Mouse (Mus musculus) C2C12 (cell line): Measurements from ENCODE around the gene Tex2. TPM values are rescaled to one million over a fixed set of nuclear protein-coding genes. Genes with fewer than 3 reads are reported as not detected.

Source experiments
- H3K27me3 ChIP-seq: one replicate; pipeline ENCODE4 v1.6.1; 2011; ENCODE audit not compliant: control insufficient read depth, insufficient read depth, insufficient read length
- H3K36me3 ChIP-seq: one replicate; pipeline ENCODE4 v1.6.1; 2011; ENCODE audit not compliant: control insufficient read depth, insufficient read depth
- H3K4me3 ChIP-seq: one replicate; pipeline ENCODE4 v1.5.1; 2011; ENCODE audit warnings: mild to moderate bottlenecking, control low read depth; ENCODE audit not compliant: poor library complexity, insufficient read depth, severe bottlenecking
- H3K79me2 ChIP-seq: one replicate; pipeline ENCODE4 v1.6.1; 2011; ENCODE audit not compliant: control insufficient read depth, insufficient read depth
- H3K79me3 ChIP-seq: one replicate; pipeline ENCODE4 v1.6.1; 2011; ENCODE audit warnings: low read depth, control low read depth
- H3ac ChIP-seq: one replicate; pipeline ENCODE3; 2011; ENCODE audit warnings: low read depth; ENCODE audit not compliant: control insufficient read depth, insufficient read length
- CEBPB ChIP-seq: IDR thresholded peaks from one replicate; pipeline ENCODE4 v1.6.1; 2011; ENCODE audit warnings: low read depth, mild to moderate bottlenecking, control low read depth, moderate library complexity
- CTCF ChIP-seq: IDR thresholded peaks from one replicate; pipeline ENCODE4 v1.5.1; 2011; ENCODE audit not compliant: control insufficient read depth, insufficient read depth, insufficient read length
- FOSL1 ChIP-seq: IDR thresholded peaks from one replicate; pipeline ENCODE4 v1.8.0; 2011; ENCODE audit warnings: mild to moderate bottlenecking, low read length; ENCODE audit not compliant: poor library complexity, insufficient read depth, severe bottlenecking
- MAX ChIP-seq: IDR thresholded peaks from one replicate; pipeline ENCODE4 v1.6.1; 2011; ENCODE audit warnings: mild to moderate bottlenecking, control low read depth
- MYOD1 ChIP-seq: IDR thresholded peaks from one replicate; pipeline ENCODE4 v1.6.1; 2011; ENCODE audit warnings: low read depth; ENCODE audit not compliant: control insufficient read depth, insufficient read length
- MYOG ChIP-seq: IDR thresholded peaks from one replicate; pipeline ENCODE4 v1.6.1; 2011; ENCODE audit not compliant: control insufficient read depth, insufficient read length; ENCODE audit errors: extremely low read depth
- USF1 ChIP-seq: IDR thresholded peaks from one replicate; pipeline ENCODE4 v1.6.1; 2011; ENCODE audit warnings: low read depth, mild to moderate bottlenecking, control low read depth, moderate library complexity
- polyA plus RNA-seq: library from polyadenylated mRNA; unstranded; fragments of >200 nt; fragmentation: generic; extraction: Trizol; gene quantifications from one replicate; pipeline ENCODE4 v1.2.1, GENCODE M21; 2012; ENCODE audit warnings: missing spikeins

Tex2 gene
- polyA plus RNA-seq, 1 experiment = 5.9 TPM

- Histone ChIP-seq H3ac (no peak overlapping the region), H3K79me3 (peaks cover 71% of the 10 kb centered on the region), H3K36me3 (no peaks in the 10 kb centered on the region), H3K27me3 (no peaks in the 10 kb centered on the region), H3K79me2 (peaks cover 99% of the 10 kb centered on the region), H3K4me3 (no peak overlapping the region)
- TF ChIP-seq MYOD1 (no peak), MAX (no peak), CTCF (no peak), CEBPB (no peak), MYOG (no peak), FOSL1 (no peak), USF1 (no peak)
These were observed 144.7 kb downstream of the Tex2 start for GRCm38 (mm10) chr11:106468509-106468908.

GRCm38 (mm10) chr11:106465932-106466331, 147.3 kb downstream of the Tex2 start:
- H3K36me3 ChIP-seq = no peaks in the 10 kb centered on the region
- H3K79me3 ChIP-seq = peaks cover 62% of the 10 kb centered on the region
- no peak overlapping the region for H3K4me3 ChIP-seq
- H3K27me3 ChIP-seq = no peaks in the 10 kb centered on the region
- peaks cover 98% of the 10 kb centered on the region for H3K79me2 ChIP-seq
- no peak overlapping the region for H3ac ChIP-seq
- TF ChIP-seq USF1 (no peak), MYOD1 (no peak), FOSL1 (no peak), CEBPB (no peak), CTCF (no peak), MYOG (no peak), MAX (no peak)

- no peak for TF ChIP-seq MYOG
- TF ChIP-seq FOSL1 = no peak
- TF ChIP-seq MAX = no peak
- TF ChIP-seq MYOD1 = no peak
- TF ChIP-seq CEBPB = no peak
- no peak for TF ChIP-seq CTCF
- TF ChIP-seq USF1 = no peak
- H3K4me3 ChIP-seq = no peak overlapping the region
- no peaks in the 10 kb centered on the region for H3K36me3 ChIP-seq
- H3K79me2 ChIP-seq = peaks cover 98% of the 10 kb centered on the region
- no peak overlapping the region for H3ac ChIP-seq
- peaks cover 61% of the 10 kb centered on the region for H3K79me3 ChIP-seq
- H3K27me3 ChIP-seq = no peaks in the 10 kb centered on the region
These were observed 147.7 kb downstream of the Tex2 start for GRCm38 (mm10) chr11:106465545-106465903.

GRCm38 (mm10) chr11:106464681-106465544, 148.3 kb downstream of the Tex2 start:
- Histone ChIP-seq H3ac (no peak overlapping the region), H3K79me2 (peaks cover 99% of the 10 kb centered on the region), H3K4me3 (no peak overlapping the region), H3K79me3 (peaks cover 62% of the 10 kb centered on the region), H3K36me3 (no peaks in the 10 kb centered on the region), H3K27me3 (no peaks in the 10 kb centered on the region)
- TF ChIP-seq CTCF = no peak
- no peak for TF ChIP-seq CEBPB
- TF ChIP-seq MYOD1 = no peak
- no peak for TF ChIP-seq FOSL1
- no peak for TF ChIP-seq USF1

- no peaks in the 10 kb centered on the region for H3K27me3 ChIP-seq
- H3K4me3 ChIP-seq = no peak overlapping the region
- no peak overlapping the region for H3ac ChIP-seq
- H3K79me3 ChIP-seq = peaks cover 52% of the 10 kb centered on the region
- no peaks in the 10 kb centered on the region for H3K36me3 ChIP-seq
- peaks cover 99% of the 10 kb centered on the region for H3K79me2 ChIP-seq
- TF ChIP-seq CEBPB = no peak
- TF ChIP-seq CTCF = no peak
- TF ChIP-seq MYOD1 = no peak
- TF ChIP-seq USF1 = no peak
- TF ChIP-seq MAX = no peak
- no peak for TF ChIP-seq MYOG
- TF ChIP-seq FOSL1 = no peak
These were observed 149.4 kb downstream of the Tex2 start for GRCm38 (mm10) chr11:106463845-106464244.

- H3K79me2 ChIP-seq = peaks cover 90% of the 10 kb centered on the region
- no peak overlapping the region for H3ac ChIP-seq
- peaks cover 41% of the 10 kb centered on the region for H3K79me3 ChIP-seq
- H3K27me3 ChIP-seq = no peaks in the 10 kb centered on the region
- H3K4me3 ChIP-seq = no peak overlapping the region
- TF ChIP-seq MYOG (no peak), CTCF (no peak), FOSL1 (no peak), CEBPB (no peak), USF1 (no peak), MAX (no peak)
- peaks cover 2% of the 10 kb centered on the region for H3K36me3 ChIP-seq
These were observed 150.9 kb downstream of the Tex2 start for GRCm38 (mm10) chr11:106462309-106462708.
